Mouse (Mus musculus) embryo, embryonic 10 days (tissue): Measurements from ENCODE around the gene Adh1.

ENCODE experiments used
- DNase-seq: peaks from one replicate; pipeline ENCODE4 v3.0.0-alpha.2; 2015; ENCODE audit warnings: low spot score

Gene Adh1

GRCm38 (mm10) chr3:138287686-138288085 is 26.9 kb downstream of the Adh1 start:
- DNase-seq, result no peak

GRCm38 (mm10) chr3:138290672-138291071 is 29.9 kb downstream of the Adh1 start:
- DNase-seq, result no peak

- DNase-seq, result no peak
These were observed 30.8 kb downstream of the Adh1 start for GRCm38 (mm10) chr3:138291529-138292117.

DNA sequence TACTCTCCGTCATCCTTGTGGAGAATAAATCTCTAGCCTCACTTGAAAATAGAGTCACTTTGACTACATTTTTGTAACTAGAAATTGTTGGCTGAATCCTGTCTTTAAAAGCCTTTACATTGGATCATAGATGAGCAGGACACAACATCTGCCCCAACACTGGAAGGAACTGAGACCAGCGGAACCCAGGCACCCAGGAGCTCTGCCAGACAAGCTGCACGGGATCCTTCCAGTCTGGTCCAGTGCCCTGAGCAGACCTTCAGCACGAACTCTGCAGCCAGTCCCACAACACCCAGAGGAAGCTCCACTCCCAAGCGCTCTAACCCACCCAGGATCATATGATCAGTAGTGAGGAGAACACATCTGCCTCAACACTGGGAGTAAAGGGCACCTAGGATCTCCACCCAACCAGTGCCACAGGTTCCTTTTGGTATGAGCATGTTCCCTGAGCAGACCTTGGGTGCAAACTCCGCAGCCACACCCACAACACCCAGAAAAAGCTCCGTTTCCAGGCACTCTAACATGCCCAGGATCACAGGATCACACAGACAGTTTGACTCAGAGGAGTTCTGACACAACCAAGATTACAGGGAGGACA is 32.6 kb downstream of the Adh1 start:
- no peak for DNase-seq

DNA sequence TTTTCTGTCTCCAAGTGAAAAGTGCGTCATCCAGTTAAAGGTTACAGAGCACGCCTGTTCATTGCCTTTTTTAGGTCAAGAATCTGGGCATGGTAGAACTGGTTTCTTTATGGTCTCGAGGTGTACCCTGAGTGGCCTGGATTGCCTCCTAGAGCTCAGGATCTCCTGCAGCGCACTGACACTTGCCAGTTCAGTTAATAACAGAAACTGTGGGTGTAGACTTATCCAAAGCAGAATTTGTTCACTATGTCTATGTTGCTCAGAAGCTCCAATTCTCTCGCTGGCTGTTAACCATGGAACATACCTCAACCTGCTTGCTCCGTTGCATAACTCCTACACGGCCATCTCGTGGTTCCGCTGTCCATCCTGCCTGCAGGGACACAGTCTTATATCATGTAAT is 39.3 kb downstream of the Adh1 start:
- no peak for DNase-seq

DNA sequence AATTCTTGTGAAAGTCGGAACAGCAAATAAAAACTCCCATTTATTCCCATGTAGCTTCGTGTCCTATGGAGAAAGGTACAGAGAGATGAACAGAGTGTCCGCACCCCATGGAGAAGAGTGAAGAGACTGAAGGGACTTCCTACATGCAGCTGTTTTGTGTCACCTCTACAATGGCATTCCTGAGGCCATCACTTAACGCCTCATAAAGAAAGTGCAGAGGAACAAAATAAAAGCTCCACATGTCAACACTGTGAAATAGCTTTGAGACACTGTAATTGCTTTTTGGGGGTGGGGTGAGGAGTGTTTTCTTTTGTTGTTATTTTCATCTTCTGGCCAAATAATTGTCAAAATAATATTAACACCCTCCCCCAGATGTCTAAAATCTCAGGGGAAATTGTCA is 41.9 kb downstream of the Adh1 start:
- DNase-seq, result no peak

DNA sequence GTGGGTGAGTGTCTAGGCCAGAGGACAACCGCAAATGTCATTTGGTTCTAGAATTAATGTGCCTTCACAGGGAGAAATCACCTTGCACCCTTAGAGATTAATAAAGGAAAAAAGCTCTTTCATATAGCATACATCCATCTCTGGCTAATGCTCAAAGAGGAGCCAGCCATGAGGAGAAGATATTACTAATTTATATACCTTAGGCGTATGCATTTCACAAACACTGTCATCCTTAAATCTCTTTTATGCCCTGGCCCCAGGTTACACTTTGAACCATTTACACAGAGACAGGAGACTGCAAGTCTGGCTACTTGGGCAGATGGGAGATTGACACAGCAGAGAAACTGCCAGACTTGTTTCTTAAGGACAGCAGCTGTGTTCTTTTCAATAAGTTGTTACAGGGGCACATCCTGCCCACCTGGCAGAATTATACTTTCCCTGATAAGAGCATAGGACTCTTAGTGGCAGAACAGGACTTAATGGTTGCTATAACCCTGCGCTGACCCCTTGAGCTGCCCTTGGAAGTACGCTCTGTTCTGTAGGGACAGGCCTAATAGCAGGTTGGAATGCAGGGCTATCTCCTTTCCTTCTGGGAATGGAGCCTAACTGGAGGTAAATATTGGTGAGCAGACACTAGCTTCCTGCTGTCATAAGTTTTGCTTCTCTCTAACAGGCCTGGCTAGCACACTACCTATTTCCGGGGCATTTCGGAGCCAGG is 43.1 kb downstream of the Adh1 start:
- DNase-seq, result peak; percentile 61

DNA sequence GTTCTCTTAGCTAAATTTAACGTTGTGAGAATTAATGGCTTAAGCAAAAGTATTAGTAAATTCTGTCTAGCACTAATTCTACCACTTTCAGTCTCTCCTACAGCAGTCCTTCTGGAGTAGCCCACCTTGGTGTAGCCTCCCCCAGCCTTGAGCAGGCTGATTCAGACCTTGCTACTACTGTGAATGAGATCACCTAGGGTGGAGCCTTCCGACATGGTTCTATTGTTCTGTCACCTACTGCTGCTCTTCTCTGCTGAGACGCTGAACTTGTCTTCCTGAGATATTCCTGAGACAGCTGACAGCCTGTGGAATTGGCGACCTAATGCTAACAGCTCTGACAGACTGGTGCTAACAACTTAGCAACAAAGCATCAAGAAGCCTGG is 43.7 kb downstream of the Adh1 start:
- DNase-seq, result no peak

- peak; percentile 29 for DNase-seq
These were observed 44.9 kb downstream of the Adh1 start for GRCm38 (mm10) chr3:138305486-138306289.

GRCm38 (mm10) chr3:138306290-138306683 is 45.5 kb downstream of the Adh1 start:
- peak; percentile 43 for DNase-seq

- no peak for DNase-seq
These were observed 49.1 kb downstream of the Adh1 start for GRCm38 (mm10) chr3:138309910-138310309.

DNA sequence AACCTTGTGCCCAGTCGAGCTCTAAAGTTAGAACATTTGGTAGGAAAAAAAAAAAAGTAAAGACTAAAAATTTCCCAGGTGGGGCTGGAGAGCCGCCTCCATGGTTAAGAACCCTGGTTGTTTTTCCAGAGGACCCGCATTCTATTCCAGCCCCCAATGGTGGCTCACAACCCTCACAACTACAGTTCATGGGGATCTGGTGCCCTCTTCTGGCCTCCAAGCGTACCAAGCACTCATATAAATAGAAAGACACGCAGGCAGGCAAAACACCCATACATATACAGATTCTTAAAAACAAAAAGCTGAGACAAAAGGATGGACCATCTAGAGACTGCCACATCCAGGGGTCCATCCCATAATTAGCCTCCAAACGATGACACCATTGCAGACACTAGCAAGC is 50.2 kb downstream of the Adh1 start:
- DNase-seq, result no peak

DNA sequence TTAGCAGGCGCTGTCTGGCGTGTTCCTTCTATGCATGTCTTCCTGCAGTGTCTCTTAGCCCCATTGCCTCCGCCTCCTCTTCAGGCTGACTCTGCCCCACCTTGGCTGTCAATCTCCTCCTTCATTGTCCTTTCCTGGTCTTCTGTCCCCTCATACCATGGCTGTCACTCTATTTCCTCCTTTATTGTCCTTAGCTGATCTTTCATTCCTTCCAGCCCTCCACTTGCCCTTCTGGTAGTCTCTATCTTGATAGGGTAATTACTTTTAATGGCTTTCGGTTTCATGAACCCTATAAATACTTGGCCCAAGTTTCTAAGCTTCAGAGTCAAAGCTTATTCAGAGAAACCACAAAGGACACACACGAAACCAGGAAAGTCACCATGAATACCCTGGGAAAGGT is 52.2 kb downstream of the Adh1 start, which contains the start of gene Adh6a:
Adh6a (plus strand) TSS at position 322 of the 400 bp plus-strand sequence.
- no peak for DNase-seq

GRCm38 (mm10) chr3:138316908-138317472 is 56.2 kb downstream of the Adh1 start:
- no peak for DNase-seq

DNA sequence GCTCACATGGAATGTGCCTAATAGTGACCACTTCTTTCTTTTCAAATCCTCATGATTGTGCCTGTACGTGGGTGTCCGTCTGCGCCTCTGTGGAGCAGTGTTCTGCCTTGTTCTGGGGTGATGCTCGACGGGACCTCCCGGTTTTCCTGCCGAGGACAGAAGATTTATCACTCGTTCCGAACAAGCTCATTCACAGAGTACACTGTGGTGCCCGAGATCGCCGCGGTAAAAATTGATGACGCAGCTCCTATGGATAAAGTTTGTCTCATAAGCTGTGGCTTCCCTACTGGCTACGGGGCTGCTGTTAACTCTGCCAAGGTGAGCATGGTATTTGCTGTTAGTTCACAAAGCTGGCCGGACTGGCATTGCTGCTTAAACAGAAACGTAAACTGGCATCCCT is 64.2 kb downstream of the Adh1 start:
- DNase-seq, result no peak

GRCm38 (mm10) chr3:138325466-138325865 is 64.7 kb downstream of the Adh1 start:
- no peak for DNase-seq

DNA sequence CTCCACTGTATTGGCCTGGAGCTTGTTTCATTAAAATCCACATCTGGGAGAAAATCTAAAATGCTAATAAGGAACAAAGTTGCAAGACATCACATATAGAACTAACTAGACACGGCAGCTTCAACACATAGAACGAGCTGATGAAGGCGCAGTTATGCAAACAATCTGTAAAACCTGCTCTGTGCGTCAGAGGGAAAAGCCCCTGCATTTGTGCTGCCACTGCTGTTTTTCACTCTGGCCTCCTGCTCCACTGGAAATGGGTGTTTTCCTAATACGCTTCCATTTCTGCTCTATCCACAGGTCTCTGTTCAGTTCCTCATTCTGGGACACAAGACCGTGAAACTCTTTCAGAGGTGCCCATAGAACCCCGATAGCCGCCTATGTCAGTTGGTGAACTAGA is 73.1 kb downstream of the Adh1 start:
- no peak for DNase-seq

- no peak for DNase-seq
These were observed 73.5 kb downstream of the Adh1 start for GRCm38 (mm10) chr3:138334320-138334719.

DNA sequence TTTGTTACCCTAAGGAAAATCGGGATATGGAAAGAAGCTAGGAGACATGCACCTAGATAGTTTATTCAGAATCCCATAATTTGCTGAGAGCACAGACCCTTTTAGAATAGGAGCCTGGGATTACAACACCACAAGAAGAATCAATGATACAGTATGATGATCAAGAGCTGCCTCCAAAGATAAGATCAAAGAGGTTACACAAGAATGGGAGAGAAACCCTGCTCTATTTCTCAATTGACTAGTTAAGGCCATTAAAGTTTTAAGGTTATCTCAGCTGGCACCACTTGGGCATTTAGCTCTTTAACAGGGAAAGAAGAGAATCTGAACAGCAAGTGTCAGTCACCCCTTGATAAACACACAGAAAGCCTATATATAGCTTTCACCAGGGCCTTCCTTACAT is 74.8 kb downstream of the Adh1 start:
- DNase-seq, result no peak

DNA sequence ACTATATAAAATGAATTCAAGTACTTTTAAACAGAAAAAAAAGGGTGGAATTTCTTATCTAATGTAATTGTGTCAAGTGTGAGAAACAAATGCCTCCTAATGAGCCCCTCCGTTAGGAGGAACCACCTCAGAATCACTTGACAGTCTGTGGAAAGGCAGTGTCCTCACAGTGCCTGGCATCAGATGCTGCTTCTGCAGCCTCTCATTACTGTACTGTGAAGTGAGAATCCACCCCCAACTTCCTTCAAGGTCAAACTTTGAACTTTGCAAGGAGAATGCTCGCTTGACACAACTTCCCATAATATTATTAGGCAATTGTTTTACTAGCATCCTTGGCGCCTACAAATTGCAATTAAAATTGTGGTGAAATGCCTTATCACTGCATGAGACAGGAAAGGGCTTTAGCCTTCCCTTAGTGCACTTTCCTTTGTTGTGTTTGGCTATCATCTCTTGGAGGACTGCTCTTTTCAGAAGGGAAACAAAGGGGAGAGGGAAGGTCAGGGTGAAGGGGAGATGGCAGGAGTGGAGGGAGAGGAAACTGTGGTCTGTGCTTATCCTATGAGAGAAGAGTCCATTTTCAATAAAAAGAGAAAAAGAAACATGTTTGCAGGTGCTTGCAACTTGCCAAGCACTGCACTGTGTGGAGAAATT is 75.4 kb downstream of the Adh1 start:
- DNase-seq, result no peak
